Comparison of ENCODE assay signal across 8 mouse cellular contexts in the genomic region with DNA sequence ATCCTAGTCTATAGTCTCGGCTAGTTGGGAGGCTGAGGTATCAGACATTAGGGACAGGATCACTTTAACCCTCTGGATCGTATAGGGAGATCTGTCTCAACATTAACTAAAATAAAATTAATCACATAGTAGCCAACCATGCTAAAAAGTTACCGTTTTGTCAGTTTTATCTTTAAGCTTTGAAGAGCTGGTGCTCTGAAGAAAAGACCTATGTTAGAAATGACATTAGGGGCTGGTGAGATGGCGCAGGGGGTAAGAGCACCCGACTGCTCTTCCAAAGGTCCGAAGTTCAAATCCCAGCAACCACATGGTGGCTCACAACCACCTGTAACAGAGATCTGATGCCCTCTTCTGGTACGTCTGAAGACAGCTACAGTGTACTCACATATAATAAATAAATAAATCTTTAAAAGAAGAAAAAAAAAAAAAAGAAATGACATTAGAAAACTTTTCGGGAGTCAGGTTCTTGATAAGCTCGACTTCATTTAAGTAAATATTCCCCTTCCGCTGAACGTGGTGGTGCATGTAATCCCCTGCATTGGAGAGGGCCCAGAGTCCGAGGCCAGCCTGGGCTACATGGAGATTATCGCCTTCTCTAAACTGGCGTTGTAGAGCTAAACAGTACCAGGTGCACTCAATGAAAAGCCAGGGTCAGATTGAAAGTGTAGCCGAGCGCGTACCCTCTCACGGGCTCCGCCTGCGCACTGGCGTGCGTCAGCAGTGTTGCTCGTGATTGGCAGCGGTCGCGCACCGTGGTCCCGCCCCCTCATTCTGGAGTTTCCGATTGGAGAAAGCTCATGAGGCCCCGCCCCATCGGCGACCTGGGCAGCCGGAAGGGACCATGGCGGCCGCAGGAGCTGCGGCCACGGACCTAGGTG. TPM values are rescaled to one million over a fixed set of nuclear protein-coding genes. Genes with fewer than 3 reads are reported as not detected.
DNase-seq lines count a peak whose midpoint lies in the region; ATAC-seq and TF ChIP-seq lines count a peak whose summit lies in the region.

A gene (plus strand): TSS at position 782 of the 878 bp plus-strand sequence.

- TF ChIP-seq POLR2A in ES-Bruce4 (IDR thresholded peaks at IDR 0.05; ENCODE audit: insufficient read depth, low read length), result no peak

- ATAC-seq in cerebellum, adult (ENCODE audit: insufficient number of reproducible peaks, low FRiP score, low TSS enrichment), result peak; percentile 89
- ATAC-seq in forebrain, embryonic 14.5 days, result peak; percentile 97
- ATAC-seq in neural tube, embryonic 15.5 days (ENCODE audit: low FRiP score), result peak; percentile 95

- TF ChIP-seq CTCF in ES-Bruce4 (IDR thresholded peaks at IDR 0.05; ENCODE audit: low read depth, low read length), result no peak

- H3K27me3 ChIP-seq in ES-Bruce4 (ENCODE audit: control insufficient read depth, insufficient read depth, low read length, poor library complexity, severe bottlenecking), result no peaks in the 10 kb centered on the region
- H3K27me3 ChIP-seq in forebrain, embryonic 14.5 days (replicated peaks; ENCODE audit: control insufficient read depth, insufficient read depth, low read length), result no peaks in the 10 kb centered on the region
- H3K27me3 ChIP-seq in neural tube, embryonic 15.5 days (replicated peaks), result no peaks in the 10 kb centered on the region

- no peak for TF ChIP-seq EP300 in ES-Bruce4 (IDR thresholded peaks at IDR 0.05; ENCODE audit: insufficient read depth, low read depth, low read length)

- H3K4me3 ChIP-seq in ES-Bruce4 (ENCODE audit: low read depth, low read length), result peak within 1 kb of the TSS; percentile 87
- H3K4me3 ChIP-seq in forebrain, embryonic 14.5 days (ENCODE audit: low read depth, low read length), result peak within 1 kb of the TSS; percentile 88
- H3K4me3 ChIP-seq in neural tube, embryonic 15.5 days (replicated peaks), result peak within 1 kb of the TSS; percentile 68

- H3K4me2 ChIP-seq in forebrain, embryonic 14.5 days (ENCODE audit: low read length), result peak within 1 kb of the TSS; percentile 87
- H3K4me2 ChIP-seq in neural tube, embryonic 15.5 days, result peak within 1 kb of the TSS; percentile 81

- H3K4me1 ChIP-seq in ES-Bruce4 (ENCODE audit: control insufficient read depth, insufficient read depth, low read length), result no peaks in the 10 kb centered on the region
- peaks cover 6% of the 10 kb centered on the region for H3K4me1 ChIP-seq in forebrain, embryonic 14.5 days (ENCODE audit: control insufficient read depth, insufficient read depth, low read length)
- peaks cover 26% of the 10 kb centered on the region for H3K4me1 ChIP-seq in neural tube, embryonic 15.5 days

- H3K9me3 ChIP-seq in ES-Bruce4 (replicated peaks; ENCODE audit: control insufficient read depth, insufficient read depth, low read length, poor library complexity, severe bottlenecking), result no peaks in the 10 kb centered on the region
- H3K9me3 ChIP-seq in forebrain, embryonic 14.5 days (replicated peaks; ENCODE audit: control insufficient read depth, low read length), result no peaks in the 10 kb centered on the region
- no peaks in the 10 kb centered on the region for H3K9me3 ChIP-seq in neural tube, embryonic 15.5 days (replicated peaks)

- H3K36me3 ChIP-seq in ES-Bruce4 (ENCODE audit: control insufficient read depth, insufficient read depth, low read length, poor library complexity, severe bottlenecking), result 0 out of 2 replicates have a peak, but pooled peaks cover under 1% of the 10 kb centered on the region
- H3K36me3 ChIP-seq in forebrain, embryonic 14.5 days (ENCODE audit: control insufficient read depth, insufficient read depth, low read length), result peaks cover 11% of the 10 kb centered on the region
- peaks cover 5% of the 10 kb centered on the region for H3K36me3 ChIP-seq in neural tube, embryonic 15.5 days

- intact Hi-C loops in heart, postnatal 14 days (cut with DNase I), result no loop called here

- DNase-seq in forebrain, embryonic 14.5 days (ENCODE audit: low spot score), result peak; percentile 97
- peak; percentile 96 to 97 for DNase-seq in heart, postnatal 14 days
- DNase-seq in layer of hippocampus, adult 11-12 months (ENCODE audit: low spot score), result peak; percentile 97
- peak; percentile 98 for DNase-seq in lung, adult 18-20 months
- DNase-seq in testis, postnatal 14 days (ENCODE audit: low spot score), result peak; percentile 96

- H3K27ac ChIP-seq in ES-Bruce4 (ENCODE audit: insufficient read depth, low read length), result peak within 1 kb of the TSS; percentile 53; the same call in 1 of the 2 replicates
- peak within 1 kb of the TSS; percentile 23; the same call in 1 of the 2 replicates for H3K27ac ChIP-seq in forebrain, embryonic 14.5 days (ENCODE audit: low read depth, low read length)
- peak within 1 kb of the TSS; percentile 73 for H3K27ac ChIP-seq in neural tube, embryonic 15.5 days (replicated peaks)

- 13% methylated on average over 37 of the region's 37 CpGs for WGBS in forebrain, embryonic 14.5 days
- WGBS in neural tube, embryonic 15.5 days, result 13% methylated on average over 37 of the region's 37 CpGs

- peak within 1 kb of the TSS; percentile 84 for H3K9ac ChIP-seq in ES-Bruce4 (ENCODE audit: low read depth, poor library complexity, severe bottlenecking)
- peak within 1 kb of the TSS; percentile 87 for H3K9ac ChIP-seq in forebrain, embryonic 14.5 days (ENCODE audit: low read length)
- peak within 1 kb of the TSS; percentile 78 for H3K9ac ChIP-seq in neural tube, embryonic 15.5 days (replicated peaks)

RNA-seq across cellular contexts. Expression of the gene that starts here (rescaled TPM):
- polyA plus RNA-seq in ES-Bruce4 (2011; ENCODE audit: insufficient read depth, insufficient read length, low read depth, missing spikeins), result 24.2 and 29.5 TPM in 2 replicates
- 46.8 and 51.0 TPM in 2 replicates for polyA plus RNA-seq in forebrain, embryonic 14.5 days (2014; fragmentation: Nextera tagmentation; extraction: Ambion mirVana)
- total RNA-seq in heart, postnatal 14 days (2021), result 10 to 100 TPM; 23.5 to 23.9 TPM
- polyA plus RNA-seq in neural tube, embryonic 15.5 days (2015; fragmentation: Nextera tagmentation; extraction: Ambion mirVana), result 83.2 and 86.4 TPM in 2 replicates

Comparison
In these comparisons a context has a peak if more than half of its experiments do, and no peak if none do; other contexts are left out.
1. Peak in every context shown above with its lines: DNase-seq, ATAC-seq, H3K4me3 ChIP-seq and H3K27ac ChIP-seq.
2. H3K27ac ChIP-seq: peak in every context shown above with its lines; median percentile 73 in neural tube, embryonic 15.5 days; 53 in ES-Bruce4; 23 in forebrain, embryonic 14.5 days.